Mouse (Mus musculus): ENCODE results near the gene Ei24. TPM values are rescaled to one million over a fixed set of nuclear protein-coding genes. Genes with fewer than 3 reads are reported as not detected.

Ei24 gene
- polyA plus RNA-seq, 1 experiment from 2014 or later = 32.0 TPM

DNA sequence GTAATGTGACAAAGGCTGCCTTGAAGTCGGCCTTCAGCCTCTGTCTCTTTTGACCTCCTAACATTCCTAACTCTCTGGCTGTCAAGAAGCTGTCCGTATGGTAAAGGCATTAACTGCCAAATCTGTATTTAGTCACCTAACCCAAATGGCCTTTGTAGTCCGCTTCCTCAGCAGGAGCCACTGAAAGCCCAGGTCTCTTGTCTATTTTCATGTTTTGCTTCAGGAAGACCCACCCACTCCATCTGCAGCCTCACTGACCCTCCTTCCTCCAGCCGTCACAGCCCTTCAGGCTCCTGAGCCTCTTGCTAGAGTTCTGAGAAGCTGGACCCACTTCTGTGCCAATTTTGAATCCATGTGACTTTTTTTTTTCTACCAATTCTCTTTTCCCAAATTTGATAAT is 21.7 kb upstream of the Ei24 start:
- ATAC-seq (ENCODE audit: low read depth) = no peak
- no peak overlapping the region for H3K4me2 ChIP-seq
- WGBS (ENCODE audit: insufficient replicate concordance) = 59% methylated on average over 4 of the region's 4 CpGs
- H3K9me3 ChIP-seq (replicated peaks) = no peaks in the 10 kb centered on the region
- H3K4me3 ChIP-seq (replicated peaks) = no peak overlapping the region
- no peaks in the 10 kb centered on the region for H3K4me1 ChIP-seq (replicated peaks)
- no peak overlapping the region for H3K27ac ChIP-seq
- H3K9ac ChIP-seq = no peak overlapping the region
- no peaks in the 10 kb centered on the region for H3K27me3 ChIP-seq
- no peaks in the 10 kb centered on the region for H3K36me3 ChIP-seq
- DNase-seq = no peak

DNA sequence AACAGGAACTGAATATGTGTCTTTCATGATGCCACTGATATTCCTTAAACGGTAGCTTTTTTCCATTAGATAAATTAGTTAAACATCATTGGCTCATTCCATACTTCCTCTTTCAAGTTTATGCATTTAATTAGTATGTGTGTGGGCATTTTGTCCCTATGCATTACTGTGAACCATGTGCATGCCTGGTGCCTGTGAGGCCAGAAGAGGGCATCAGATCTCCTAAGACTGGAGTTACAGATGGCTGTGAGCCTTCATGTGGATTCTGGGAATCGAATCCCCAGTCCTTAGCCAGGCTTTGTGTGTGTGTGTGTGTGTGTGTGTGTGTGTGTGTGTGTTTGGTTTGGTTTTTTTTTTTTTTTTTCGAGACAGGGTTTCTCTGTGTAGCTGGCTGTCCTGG is 17.3 kb upstream of the Ei24 start:
- DNase-seq = no peak
- H3K4me3 ChIP-seq (replicated peaks) = no peak overlapping the region
- ATAC-seq (ENCODE audit: low read depth) = no peak
- no peaks in the 10 kb centered on the region for H3K36me3 ChIP-seq
- H3K4me1 ChIP-seq (replicated peaks) = no peaks in the 10 kb centered on the region
- H3K9me3 ChIP-seq (replicated peaks) = no peaks in the 10 kb centered on the region
- WGBS (ENCODE audit: insufficient replicate concordance) = 52% methylated on average over 3 of the region's 3 CpGs
- no peak overlapping the region for H3K9ac ChIP-seq
- H3K27ac ChIP-seq = no peak overlapping the region
- no peaks in the 10 kb centered on the region for H3K27me3 ChIP-seq
- H3K4me2 ChIP-seq = no peak overlapping the region

DNA sequence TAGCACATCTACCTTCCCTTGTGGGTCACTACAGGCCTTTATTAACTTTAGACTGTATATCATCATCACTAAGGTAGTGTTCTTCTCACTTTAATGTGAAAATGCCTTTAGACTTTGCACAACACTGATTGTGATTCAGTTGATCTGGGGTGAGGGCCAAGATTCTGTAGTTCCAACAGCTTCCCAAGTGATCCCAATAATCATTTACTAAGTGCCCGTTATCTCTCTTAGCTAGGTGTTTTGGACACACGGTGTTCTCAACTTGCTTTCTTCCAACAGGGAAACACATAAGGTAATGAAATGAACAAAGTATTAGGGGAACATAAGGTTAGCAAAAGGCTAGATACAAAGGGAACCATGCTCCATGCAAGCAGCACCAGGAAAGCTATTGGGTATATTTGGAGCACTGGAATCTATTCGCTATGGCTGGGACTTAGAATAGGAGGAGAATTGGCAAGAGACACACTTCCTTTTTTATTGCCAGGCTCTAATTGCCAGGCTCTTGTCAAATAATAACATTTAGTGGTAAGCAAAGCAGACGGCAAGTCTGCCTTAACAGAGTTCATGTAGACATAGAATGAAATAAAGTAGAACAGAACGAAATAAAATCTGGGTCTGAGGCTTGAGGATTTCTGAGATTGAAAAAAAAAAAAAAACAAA is 11.1 kb upstream of the Ei24 start:
- Histone ChIP-seq H3K36me3 (no peaks in the 10 kb centered on the region), H3K27me3 (no peaks in the 10 kb centered on the region), H3K4me2 (no peak overlapping the region), H3K9me3 (replicated peaks) (no peaks in the 10 kb centered on the region), H3K9ac (no peak overlapping the region), H3K27ac (no peak overlapping the region), H3K4me1 (replicated peaks) (no peaks in the 10 kb centered on the region), H3K4me3 (replicated peaks) (no peak overlapping the region)
- ATAC-seq (ENCODE audit: low read depth) (no peak), DNase-seq (no peak)
- 67% methylated on average over 5 of the region's 5 CpGs for WGBS (ENCODE audit: insufficient replicate concordance)

DNA sequence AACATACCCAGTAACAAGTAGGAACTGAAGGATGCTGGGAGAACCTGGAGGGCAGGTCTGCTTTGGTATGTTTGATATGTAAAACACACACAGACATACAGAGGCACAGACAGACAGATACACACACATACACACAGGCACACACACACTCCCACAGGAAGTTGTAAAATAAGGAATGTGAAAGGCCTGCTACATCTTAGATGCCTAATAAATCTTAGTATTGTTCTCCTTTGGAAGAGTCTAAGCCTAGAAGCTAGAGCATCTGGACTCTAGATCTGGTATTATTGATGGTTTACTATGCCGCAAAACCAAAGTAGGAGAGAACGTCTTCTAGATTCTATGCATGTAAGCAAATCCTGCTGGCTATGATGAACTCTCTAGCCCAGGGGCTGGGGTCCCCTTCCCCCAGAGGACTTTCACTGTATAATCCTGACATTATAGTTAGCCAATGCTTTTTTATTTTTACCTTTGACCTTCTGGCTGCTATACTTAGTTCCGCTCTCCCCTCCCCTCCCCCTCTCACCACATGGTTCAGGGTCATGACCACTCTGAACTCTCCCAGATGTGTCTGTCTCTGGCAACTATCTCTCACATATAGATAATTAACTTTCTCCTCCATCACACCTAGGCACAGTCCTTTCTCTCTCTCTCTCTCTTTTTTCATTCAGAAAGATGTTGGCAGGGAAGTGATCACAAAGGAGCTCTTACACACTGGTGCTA is 8.2 kb upstream of the Ei24 start:
- 78% methylated on average over 3 of the region's 3 CpGs for WGBS (ENCODE audit: insufficient replicate concordance)
- Histone ChIP-seq H3K9ac (no peak overlapping the region), H3K9me3 (replicated peaks) (no peaks in the 10 kb centered on the region), H3K27ac (no peak overlapping the region), H3K27me3 (no peaks in the 10 kb centered on the region), H3K4me2 (no peak overlapping the region), H3K36me3 (no peaks in the 10 kb centered on the region), H3K4me3 (replicated peaks) (no peak overlapping the region), H3K4me1 (replicated peaks) (no peaks in the 10 kb centered on the region)
- ATAC-seq (ENCODE audit: low read depth) (no peak), DNase-seq (no peak)

DNA sequence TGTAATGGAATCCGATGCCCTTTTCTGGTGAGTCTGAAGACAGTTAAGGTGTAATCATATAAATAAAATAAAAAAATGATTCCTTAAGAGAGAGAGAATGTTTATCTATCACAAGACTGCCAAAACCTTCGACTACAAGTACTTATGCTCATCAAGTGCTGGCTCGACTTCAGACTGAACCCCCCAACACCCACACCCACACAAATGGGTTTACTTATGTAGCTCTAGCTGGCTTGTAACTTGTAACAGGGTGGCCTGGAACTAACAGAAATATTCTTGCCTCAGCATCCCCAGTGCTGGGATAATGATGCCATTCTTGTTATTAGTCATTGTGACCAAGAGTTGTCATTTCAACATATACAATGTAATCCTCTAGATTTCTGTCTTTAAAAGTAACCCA is 6.7 kb upstream of the Ei24 start:
- no peaks in the 10 kb centered on the region for H3K36me3 ChIP-seq
- no peak overlapping the region for H3K27ac ChIP-seq
- ATAC-seq (ENCODE audit: low read depth) = no peak
- H3K4me1 ChIP-seq (replicated peaks) = no peaks in the 10 kb centered on the region
- no peaks in the 10 kb centered on the region for H3K9me3 ChIP-seq (replicated peaks)
- no peak overlapping the region for H3K4me2 ChIP-seq
- H3K27me3 ChIP-seq = no peaks in the 10 kb centered on the region
- DNase-seq = no peak
- 57% methylated on average over 3 of the region's 3 CpGs for WGBS (ENCODE audit: insufficient replicate concordance)
- H3K4me3 ChIP-seq (replicated peaks) = no peak overlapping the region
- H3K9ac ChIP-seq = no peak overlapping the region

DNA sequence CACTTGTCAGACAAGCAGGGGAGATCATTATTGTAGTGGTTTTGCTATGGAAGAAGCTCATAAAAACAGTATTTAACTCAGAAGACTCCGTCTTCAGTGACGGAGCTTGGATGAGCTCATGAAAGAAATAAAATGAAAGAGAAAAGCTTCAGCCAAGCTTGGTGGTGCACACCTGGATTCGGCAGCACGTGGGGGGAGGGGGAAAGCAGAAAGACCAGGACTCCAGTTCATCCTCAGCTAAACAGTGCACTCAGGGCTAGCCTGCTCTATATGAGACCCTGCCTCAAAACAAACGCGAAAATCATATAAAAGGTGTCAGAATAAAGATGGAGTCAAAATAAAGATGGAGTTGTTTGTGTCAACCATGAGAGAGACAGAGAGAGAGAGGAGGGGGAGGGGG is 6.2 kb upstream of the Ei24 start:
- Histone ChIP-seq H3K9me3 (replicated peaks) (no peaks in the 10 kb centered on the region), H3K4me2 (no peak overlapping the region), H3K27me3 (no peaks in the 10 kb centered on the region), H3K9ac (no peak overlapping the region), H3K4me3 (replicated peaks) (no peak overlapping the region), H3K27ac (no peak overlapping the region), H3K4me1 (replicated peaks) (no peaks in the 10 kb centered on the region), H3K36me3 (no peaks in the 10 kb centered on the region)
- no peak for DNase-seq
- WGBS (ENCODE audit: insufficient replicate concordance) = 71% methylated on average over 6 of the region's 6 CpGs
- no peak for ATAC-seq (ENCODE audit: low read depth)

DNA sequence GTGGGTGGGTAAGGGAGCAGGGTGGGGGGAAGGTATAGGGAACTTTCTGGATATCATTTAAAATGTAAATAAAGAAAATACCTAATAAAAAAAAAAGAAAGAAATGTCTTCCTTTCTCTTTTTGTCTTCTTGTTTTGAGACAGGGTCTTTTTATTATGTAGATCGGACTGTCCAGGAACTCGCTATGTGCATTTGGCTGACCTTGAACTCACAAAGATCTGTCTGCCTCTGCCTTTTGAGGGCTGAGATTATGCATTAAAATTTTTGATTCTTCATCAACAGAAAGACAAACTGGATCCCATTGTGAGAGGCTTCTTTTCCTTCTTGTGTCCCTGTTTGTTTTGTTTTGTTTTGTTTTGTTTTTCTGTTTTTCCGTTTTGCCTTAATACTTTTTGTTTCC is 5.8 kb upstream of the Ei24 start:
- H3K27ac ChIP-seq = no peak overlapping the region
- H3K4me1 ChIP-seq (replicated peaks) = no peaks in the 10 kb centered on the region
- no peak overlapping the region for H3K9ac ChIP-seq
- no peaks in the 10 kb centered on the region for H3K36me3 ChIP-seq
- H3K9me3 ChIP-seq (replicated peaks) = no peaks in the 10 kb centered on the region
- no peaks in the 10 kb centered on the region for H3K27me3 ChIP-seq
- whole genome bisulfite sequencing (ENCODE audit: insufficient replicate concordance) = 70% methylated on average over 3 of the region's 3 CpGs
- H3K4me2 ChIP-seq = no peak overlapping the region
- no peak overlapping the region for H3K4me3 ChIP-seq (replicated peaks)
- ATAC-seq (ENCODE audit: low read depth) (no peak), DNase-seq (no peak)

DNA sequence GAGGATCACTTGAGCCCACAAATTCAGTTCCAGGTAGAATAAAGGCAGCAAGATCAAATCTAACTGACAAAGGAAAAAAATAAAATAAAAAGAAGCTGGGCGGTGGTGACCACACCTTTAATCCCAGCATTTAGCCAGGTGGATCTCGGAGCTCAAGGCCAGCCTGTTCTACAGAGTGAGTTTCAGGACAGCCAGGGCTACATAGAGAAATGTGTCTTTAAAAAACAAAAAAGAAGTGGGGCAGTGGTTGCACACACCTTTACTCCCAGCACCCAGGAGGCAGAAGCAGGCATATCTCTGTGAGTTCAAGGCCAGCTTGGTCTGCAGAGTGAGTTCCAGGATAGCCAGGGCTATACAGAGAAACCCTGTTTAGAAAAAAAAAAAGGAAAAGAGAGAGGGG is 4.8 kb upstream of the Ei24 start:
- no peaks in the 10 kb centered on the region for H3K9me3 ChIP-seq (replicated peaks)
- no peak overlapping the region for H3K27ac ChIP-seq
- ATAC-seq (ENCODE audit: low read depth) (no peak), DNase-seq (no peak)
- H3K4me1 ChIP-seq (replicated peaks) = peaks cover 5% of the 10 kb centered on the region
- no peaks in the 10 kb centered on the region for H3K27me3 ChIP-seq
- H3K4me3 ChIP-seq (replicated peaks) = no peak overlapping the region
- no peaks in the 10 kb centered on the region for H3K36me3 ChIP-seq
- H3K9ac ChIP-seq = no peak overlapping the region
- 57% methylated on average over 2 of the region's 2 CpGs for WGBS (ENCODE audit: insufficient replicate concordance)
- no peak overlapping the region for H3K4me2 ChIP-seq

DNA sequence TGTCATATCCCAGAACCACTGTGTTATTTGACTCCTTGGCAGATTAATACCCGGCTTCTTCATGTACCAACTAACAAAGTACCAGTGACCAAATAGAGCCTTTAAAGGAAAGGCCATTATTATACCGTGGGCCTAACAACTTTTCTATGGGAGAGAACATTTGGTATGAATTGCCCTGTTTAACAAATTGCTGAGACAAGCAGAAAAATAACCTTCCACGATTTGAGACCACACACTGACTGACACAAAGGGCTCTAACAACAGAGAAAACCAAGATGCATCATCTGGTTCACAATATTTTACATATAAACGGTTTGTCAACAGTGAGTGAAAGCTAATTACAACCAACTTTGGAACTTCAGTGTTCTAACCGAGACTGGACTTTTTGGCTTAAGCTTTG is 969 bp downstream of the Ei24 start:
- H3K4me2 ChIP-seq = peak overlapping the region; percentile 92
- no peak overlapping the region for H3K27ac ChIP-seq
- no peaks in the 10 kb centered on the region for H3K27me3 ChIP-seq
- peak overlapping the region; percentile 95 for H3K4me3 ChIP-seq (replicated peaks)
- H3K9ac ChIP-seq = peak overlapping the region; percentile 95
- WGBS (ENCODE audit: insufficient replicate concordance) = 26% methylated on average over 5 of the region's 5 CpGs
- no peak for ATAC-seq (ENCODE audit: low read depth)
- H3K9me3 ChIP-seq (replicated peaks) = no peaks in the 10 kb centered on the region
- no peak for DNase-seq
- peaks cover 6% of the 10 kb centered on the region; the same call in 1 of the 2 replicates for H3K36me3 ChIP-seq
- H3K4me1 ChIP-seq (replicated peaks) = peaks cover 34% of the 10 kb centered on the region

DNA sequence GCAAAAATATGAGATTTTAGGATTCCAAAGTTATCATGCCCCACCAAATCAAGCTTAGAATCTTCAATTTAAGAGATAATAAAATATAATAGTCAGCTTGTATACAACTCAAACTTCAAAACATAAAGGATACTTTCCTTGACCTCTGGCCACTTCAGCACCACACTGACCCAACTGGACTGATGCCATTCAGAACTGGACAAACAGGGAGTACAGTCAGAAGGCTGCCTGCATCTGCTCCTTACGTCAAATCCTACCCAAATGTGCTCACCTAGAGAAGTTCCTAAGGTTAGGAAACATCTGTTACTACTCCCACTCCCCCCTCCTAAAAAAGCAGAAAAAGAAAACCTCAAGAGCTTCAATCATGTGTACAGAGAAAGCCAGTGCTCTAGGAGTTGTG is 1.6 kb downstream of the Ei24 start:
- Histone ChIP-seq H3K27me3 (no peaks in the 10 kb centered on the region), H3K4me1 (replicated peaks) (peaks cover 34% of the 10 kb centered on the region), H3K9me3 (replicated peaks) (no peaks in the 10 kb centered on the region), H3K4me3 (replicated peaks) (no peak overlapping the region), H3K4me2 (peak overlapping the region; percentile 92), H3K9ac (no peak overlapping the region), H3K27ac (no peak overlapping the region), H3K36me3 (peaks cover 9% of the 10 kb centered on the region)
- DNase-seq = no peak
- WGBS (ENCODE audit: insufficient replicate concordance) = 70% methylated on average over 1 of the region's 1 CpGs
- ATAC-seq (ENCODE audit: low read depth) = no peak

DNA sequence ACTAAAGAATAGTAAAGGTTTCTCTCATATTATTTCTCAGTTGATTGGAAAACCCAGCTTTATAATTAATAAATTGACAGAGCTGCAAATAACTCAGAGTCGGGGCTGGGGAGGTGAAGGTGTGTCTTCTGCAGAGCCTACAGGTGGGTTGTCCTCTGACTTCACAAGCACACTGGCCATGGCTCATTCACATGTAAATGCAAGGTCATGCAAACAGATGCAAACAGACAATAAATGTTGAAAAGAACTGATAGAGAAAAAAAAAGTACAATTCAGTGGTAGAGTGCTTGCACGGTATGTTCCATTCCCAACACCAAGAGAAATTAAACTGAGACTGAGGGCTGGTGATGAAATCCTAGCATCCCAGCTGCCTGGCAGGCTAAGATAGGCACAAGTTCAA is 2.7 kb downstream of the Ei24 start:
- ATAC-seq (ENCODE audit: low read depth) = no peak
- 71% methylated on average over 2 of the region's 2 CpGs for WGBS (ENCODE audit: insufficient replicate concordance)
- Histone ChIP-seq H3K9me3 (replicated peaks) (no peaks in the 10 kb centered on the region), H3K27ac (no peak overlapping the region), H3K27me3 (no peaks in the 10 kb centered on the region), H3K36me3 (peaks cover 19% of the 10 kb centered on the region), H3K9ac (no peak overlapping the region), H3K4me1 (replicated peaks) (peaks cover 34% of the 10 kb centered on the region), H3K4me2 (no peak overlapping the region), H3K4me3 (replicated peaks) (no peak overlapping the region)
- DNase-seq = no peak

DNA sequence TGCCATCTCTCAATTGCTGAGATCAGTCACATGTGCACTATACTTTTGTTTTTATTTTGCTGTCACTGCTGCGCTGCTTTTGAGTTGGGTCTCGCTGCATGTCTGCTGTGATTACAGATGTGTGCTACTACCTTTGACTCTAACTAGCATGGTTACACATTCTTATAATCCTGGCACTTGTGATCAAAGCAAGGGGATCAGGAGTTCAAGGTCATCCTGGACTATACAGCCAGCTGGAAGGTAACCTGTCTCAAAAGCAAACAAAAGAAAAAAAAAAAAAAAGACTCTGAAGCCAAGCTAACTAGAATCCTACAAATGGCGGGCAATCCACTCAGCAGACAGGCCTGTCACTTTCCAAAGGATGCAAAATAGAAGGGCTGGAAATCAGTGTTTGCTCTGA is 5.0 kb downstream of the Ei24 start:
- Histone ChIP-seq H3K27ac (no peak overlapping the region), H3K9ac (no peak overlapping the region), H3K4me3 (replicated peaks) (no peak overlapping the region), H3K27me3 (no peaks in the 10 kb centered on the region), H3K4me1 (replicated peaks) (peaks cover 29% of the 10 kb centered on the region), H3K36me3 (peaks cover 39% of the 10 kb centered on the region), H3K4me2 (no peak overlapping the region), H3K9me3 (replicated peaks) (no peaks in the 10 kb centered on the region)
- DNase-seq (no peak), ATAC-seq (ENCODE audit: low read depth) (no peak)
- WGBS (ENCODE audit: insufficient replicate concordance) = 75% methylated on average over 3 of the region's 3 CpGs

Measured in liver, embryonic 13.5 days (tissue).